Comparison of ENCODE assay signal across 19 mouse cellular contexts in genomic region chr19:45155791-45156186, GRCm38 (mm10). TPM values are rescaled to one million over a fixed set of nuclear protein-coding genes. Genes with fewer than 3 reads are reported as not detected.
DNase-seq lines count a peak whose midpoint lies in the region; ATAC-seq and TF ChIP-seq lines count a peak whose summit lies in the region.
"Had no signal": no experiment of that assay in that cellular context is flagged by ENCODE, and none has a peak within 500 bp of the region (broad histone marks: within the 10 kb centered on the region; RNA-seq: fewer than 3 reads in every experiment).

No protein-coding gene starts in this region.

- H3K4me2 ChIP-seq in kidney, embryonic 15.5 days, result no peak overlapping the region
- H3K4me2 ChIP-seq in limb, embryonic 11.5 days (ENCODE audit: low read depth, severe bottlenecking), result no peak overlapping the region
- H3K4me2 ChIP-seq: liver, embryonic 15.5 days; neural tube, embryonic 13.5 days had no signal

- no peaks in the 10 kb centered on the region for H3K36me3 ChIP-seq in kidney, embryonic 15.5 days
- no peaks in the 10 kb centered on the region for H3K36me3 ChIP-seq in E14TG2a.4 (ENCODE audit: insufficient read depth, low read length)
- H3K36me3 ChIP-seq in limb, embryonic 11.5 days (ENCODE audit: control insufficient read depth, insufficient read depth, low read length), result no peaks in the 10 kb centered on the region
- H3K36me3 ChIP-seq: liver, embryonic 15.5 days; neural tube, embryonic 13.5 days had no signal

- no peaks in the 10 kb centered on the region for H3K9me3 ChIP-seq in kidney, embryonic 15.5 days (replicated peaks)
- no peaks in the 10 kb centered on the region for H3K9me3 ChIP-seq in E14TG2a.4 (ENCODE audit: low read length)
- H3K9me3 ChIP-seq in limb, embryonic 11.5 days (ENCODE audit: control insufficient read depth, low read length), result no peaks in the 10 kb centered on the region
- H3K9me3 ChIP-seq: liver, embryonic 15.5 days; neural tube, embryonic 13.5 days had no signal

- peak; percentile 45 for DNase-seq in embryo, embryonic 11 days
- no peak for DNase-seq in embryo, embryonic 10.5 days (ENCODE audit: low spot score)
- no peak for DNase-seq in kidney, adult 18-20 months
- DNase-seq in limb, embryonic 11.5 days (ENCODE audit: low spot score), result peak; percentile 52
- DNase-seq in thymus, adult 18-20 months, result no peak
- no peak for DNase-seq in cerebellum, postnatal 36 days
- DNase-seq: adrenal gland, postnatal 14 days; cerebellum, adult 2 months; gastrocnemius, postnatal 10 days; layer of hippocampus, postnatal 36 days; left cerebral cortex, postnatal 4 days; lung, postnatal 10 days; right cerebral cortex, postnatal 14 days had no signal

- peaks cover 28% of the 10 kb centered on the region for H3K4me1 ChIP-seq in kidney, embryonic 15.5 days
- H3K4me1 ChIP-seq in E14TG2a.4 (replicated peaks; ENCODE audit: low read depth, low read length), result peaks cover 49% of the 10 kb centered on the region
- peaks cover 9% of the 10 kb centered on the region for H3K4me1 ChIP-seq in limb, embryonic 11.5 days (ENCODE audit: control insufficient read depth, insufficient read depth, low read length)

- no peak overlapping the region for H3K27ac ChIP-seq in kidney, embryonic 15.5 days
- H3K27ac ChIP-seq in limb, embryonic 11.5 days (replicated peaks; ENCODE audit: low read depth, low read length), result no peak overlapping the region
- H3K27ac ChIP-seq: liver, embryonic 15.5 days; neural tube, embryonic 13.5 days had no signal

- no peak for TF ChIP-seq CTCF in E14TG2a.4 (conservative IDR thresholded peaks at IDR 0.05; ENCODE audit: low read length)

- 3% methylated on average over 26 of the region's 26 CpGs for WGBS in kidney, embryonic 15.5 days
- under 1% methylated on average over 26 of the region's 26 CpGs for WGBS in limb, embryonic 11.5 days

- peaks cover 100% of the 10 kb centered on the region for H3K27me3 ChIP-seq in kidney, embryonic 15.5 days
- peaks cover 96% of the 10 kb centered on the region for H3K27me3 ChIP-seq in E14TG2a.4 (ENCODE audit: insufficient read depth, low read length)
- peaks cover 94% of the 10 kb centered on the region for H3K27me3 ChIP-seq in limb, embryonic 11.5 days (ENCODE audit: control insufficient read depth, insufficient read depth, low read length)

- 0 out of 2 replicates have a peak overlapping the region, but pooled peaks have one; percentile 5 for H3K4me3 ChIP-seq in kidney, embryonic 15.5 days (replicated peaks)
- peak overlapping the region; percentile 41 for H3K4me3 ChIP-seq in E14TG2a.4 (replicated peaks; ENCODE audit: low read length)
- no peak overlapping the region for H3K4me3 ChIP-seq in limb, embryonic 11.5 days (ENCODE audit: low read depth, low read length)
- H3K4me3 ChIP-seq: liver, embryonic 15.5 days; neural tube, embryonic 13.5 days had no signal

- H3K9ac ChIP-seq in kidney, embryonic 15.5 days, result no peak overlapping the region
- no peak overlapping the region for H3K9ac ChIP-seq in limb, embryonic 11.5 days (ENCODE audit: low read length)
- H3K9ac ChIP-seq: liver, embryonic 15.5 days; neural tube, embryonic 13.5 days had no signal

- ATAC-seq in kidney, embryonic 15.5 days (replicated peaks; ENCODE audit: low FRiP score), result no peak
- ATAC-seq in limb, embryonic 11.5 days (ENCODE audit: insufficient number of reproducible peaks, low FRiP score, low TSS enrichment, low read depth), result no peak

RNA-seq across cellular contexts. Expression of gene Tlx1, which starts 5.3 kb away (rescaled TPM):
- not detected in 2 replicates for polyA plus RNA-seq in kidney, embryonic 15.5 days (2015; fragmentation: Nextera tagmentation; extraction: Ambion mirVana)
- polyA plus RNA-seq in limb, embryonic 11.5 days (2014; fragmentation: Nextera tagmentation; extraction: Ambion mirVana), result 0.13 and 0.17 TPM in 2 replicates
- polyA plus RNA-seq: forebrain, embryonic 11.5 days; kidney, embryonic 16.5 days; liver, embryonic 15.5 days had no signal

Comparison
In these comparisons a context has a peak if more than half of its experiments do, and no peak if none do; other contexts are left out.
1. DNase-seq: peak in embryo, embryonic 11 days (single experiment) and limb, embryonic 11.5 days (single experiment); none in embryo, embryonic 10.5 days (single experiment), kidney, adult 18-20 months (single experiment), thymus, adult 18-20 months (0 of 2) and cerebellum, postnatal 36 days (0 of 2).